ENCODE assay signal across 28 mouse cellular contexts in the genomic region with DNA sequence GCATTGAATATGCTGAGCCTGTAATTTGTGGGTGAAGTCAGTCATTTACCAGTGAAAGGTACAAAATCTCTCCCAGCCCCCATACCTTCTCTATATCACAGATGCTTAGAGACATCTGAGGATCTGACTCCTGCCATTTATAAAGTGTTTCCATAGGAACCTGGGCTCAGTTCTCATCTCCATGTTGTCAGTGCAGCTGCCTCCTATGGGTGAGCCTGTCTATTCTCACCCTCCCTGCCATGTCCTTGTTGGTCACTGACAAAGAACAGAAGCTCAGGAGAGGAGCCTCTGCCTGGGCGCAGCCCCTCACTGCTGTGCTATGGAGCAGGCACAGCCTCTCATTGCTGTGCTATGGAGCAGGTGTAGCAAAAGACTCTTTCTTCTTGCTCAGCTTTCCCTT. TPM values are rescaled to one million over a fixed set of nuclear protein-coding genes. Genes with fewer than 3 reads are reported as not detected.
DNase-seq lines count a peak whose midpoint lies in the region; ATAC-seq lines count a peak whose summit lies in the region.
"Had no signal": no experiment of that assay in that cellular context is flagged by ENCODE, and none has a peak within 500 bp of the region (broad histone marks: within the 10 kb centered on the region; RNA-seq: fewer than 3 reads in every experiment).

No protein-coding gene starts in this region.

- H3K4me2 ChIP-seq in forebrain, embryonic 13.5 days, result no peak overlapping the region
- no peak overlapping the region for H3K4me2 ChIP-seq in forebrain, embryonic 14.5 days (ENCODE audit: low read length)
- no peak overlapping the region for H3K4me2 ChIP-seq in midbrain, embryonic 16.5 days (ENCODE audit: low read length)
- no peak overlapping the region for H3K4me2 ChIP-seq in midbrain, embryonic 13.5 days (replicated peaks)
- H3K4me2 ChIP-seq: embryonic facial prominence, embryonic 12.5 days; heart, embryonic 13.5 days; hindbrain, embryonic 15.5 days had no signal

- no peak overlapping the region for H3K4me3 ChIP-seq in forebrain, embryonic 13.5 days
- no peak overlapping the region for H3K4me3 ChIP-seq in forebrain, embryonic 14.5 days (ENCODE audit: low read depth, low read length)
- no peak overlapping the region for H3K4me3 ChIP-seq in midbrain, embryonic 16.5 days (ENCODE audit: low read depth, low read length)
- H3K4me3 ChIP-seq in midbrain, embryonic 13.5 days (replicated peaks), result no peak overlapping the region
- H3K4me3 ChIP-seq: embryonic facial prominence, embryonic 12.5 days; heart, embryonic 13.5 days; hindbrain, embryonic 15.5 days had no signal

- no peaks in the 10 kb centered on the region for H3K27me3 ChIP-seq in forebrain, embryonic 13.5 days
- no peaks in the 10 kb centered on the region for H3K27me3 ChIP-seq in forebrain, embryonic 14.5 days (replicated peaks; ENCODE audit: control insufficient read depth, insufficient read depth, low read length)
- H3K27me3 ChIP-seq in midbrain, embryonic 16.5 days (ENCODE audit: control insufficient read depth, insufficient read depth, low read depth, low read length), result no peaks in the 10 kb centered on the region
- H3K27me3 ChIP-seq in midbrain, embryonic 13.5 days, result no peaks in the 10 kb centered on the region
- H3K27me3 ChIP-seq: embryonic facial prominence, embryonic 12.5 days; heart, embryonic 13.5 days; hindbrain, embryonic 15.5 days had no signal

- no peak overlapping the region for H3K27ac ChIP-seq in forebrain, embryonic 13.5 days
- no peak overlapping the region for H3K27ac ChIP-seq in forebrain, embryonic 14.5 days (ENCODE audit: low read depth, low read length)
- no peak overlapping the region for H3K27ac ChIP-seq in midbrain, embryonic 16.5 days (ENCODE audit: low read length)
- H3K27ac ChIP-seq in midbrain, embryonic 13.5 days, result no peak overlapping the region
- H3K27ac ChIP-seq: embryonic facial prominence, embryonic 12.5 days; heart, embryonic 13.5 days; hindbrain, embryonic 15.5 days had no signal

- DNase-seq in forebrain, embryonic 14.5 days (ENCODE audit: low spot score), result no peak
- DNase-seq in frontal cortex, postnatal 25 days (ENCODE audit: low spot score in 2 of 2), result no peak
- DNase-seq in layer of hippocampus, adult 9-11 months, result peak; percentile 29
- no peak for DNase-seq in layer of hippocampus, adult 8-10 months (ENCODE audit: low spot score in 2 of 2)
- DNase-seq: adrenal gland, adult 8-10 months; adrenal gland, postnatal 36 days; B cell, adult 2 months; cerebellum, adult 11 months; cerebellum, adult 8-10 months; cerebellum, postnatal 25 days; gastrocnemius, postnatal 14 days; heart, postnatal 36 days had no signal

- H3K9me3 ChIP-seq in forebrain, embryonic 13.5 days (replicated peaks), result no peaks in the 10 kb centered on the region
- no peaks in the 10 kb centered on the region for H3K9me3 ChIP-seq in forebrain, embryonic 14.5 days (replicated peaks; ENCODE audit: control insufficient read depth, low read length)
- no peaks in the 10 kb centered on the region for H3K9me3 ChIP-seq in midbrain, embryonic 16.5 days (replicated peaks; ENCODE audit: control insufficient read depth, low read length, poor library complexity, severe bottlenecking)
- H3K9me3 ChIP-seq in midbrain, embryonic 13.5 days, result no peaks in the 10 kb centered on the region
- H3K9me3 ChIP-seq: embryonic facial prominence, embryonic 12.5 days; G1E; heart, embryonic 13.5 days; hindbrain, embryonic 15.5 days had no signal

- WGBS in forebrain, embryonic 13.5 days, result 83% methylated on average over 1 of the region's 1 CpGs
- WGBS in forebrain, embryonic 14.5 days, result 64% methylated on average over 1 of the region's 1 CpGs
- WGBS in midbrain, embryonic 16.5 days, result 75% methylated on average over 1 of the region's 1 CpGs
- WGBS in midbrain, embryonic 13.5 days, result 87% methylated on average over 1 of the region's 1 CpGs

- H3K36me3 ChIP-seq in forebrain, embryonic 13.5 days (ENCODE audit: poor library complexity, severe bottlenecking), result no peaks in the 10 kb centered on the region
- no peaks in the 10 kb centered on the region for H3K36me3 ChIP-seq in forebrain, embryonic 14.5 days (ENCODE audit: control insufficient read depth, insufficient read depth, low read length)
- no peaks in the 10 kb centered on the region for H3K36me3 ChIP-seq in midbrain, embryonic 16.5 days (ENCODE audit: control insufficient read depth, insufficient read depth, low read length)
- H3K36me3 ChIP-seq in midbrain, embryonic 13.5 days, result no peaks in the 10 kb centered on the region
- H3K36me3 ChIP-seq: embryonic facial prominence, embryonic 12.5 days; G1E; heart, embryonic 13.5 days; hindbrain, embryonic 15.5 days had no signal

- H3K9ac ChIP-seq in forebrain, embryonic 13.5 days, result no peak overlapping the region
- no peak overlapping the region for H3K9ac ChIP-seq in forebrain, embryonic 14.5 days (ENCODE audit: low read length)
- no peak overlapping the region for H3K9ac ChIP-seq in midbrain, embryonic 16.5 days (ENCODE audit: low read depth, low read length)
- no peak overlapping the region for H3K9ac ChIP-seq in midbrain, embryonic 13.5 days (replicated peaks)
- H3K9ac ChIP-seq: embryonic facial prominence, embryonic 12.5 days; heart, embryonic 13.5 days; hindbrain, embryonic 15.5 days had no signal

- no peaks in the 10 kb centered on the region for H3K4me1 ChIP-seq in forebrain, embryonic 13.5 days
- H3K4me1 ChIP-seq in forebrain, embryonic 14.5 days (ENCODE audit: control insufficient read depth, insufficient read depth, low read length), result no peaks in the 10 kb centered on the region
- H3K4me1 ChIP-seq in midbrain, embryonic 16.5 days (ENCODE audit: control insufficient read depth, insufficient read depth, low read length), result no peaks in the 10 kb centered on the region
- H3K4me1 ChIP-seq in midbrain, embryonic 13.5 days (replicated peaks), result no peaks in the 10 kb centered on the region
- H3K4me1 ChIP-seq: embryonic facial prominence, embryonic 12.5 days; heart, embryonic 13.5 days; hindbrain, embryonic 15.5 days had no signal

- ATAC-seq in forebrain, embryonic 13.5 days, result 0 out of 2 replicates have a peak, but pooled peaks have one; percentile 50
- no peak for ATAC-seq in forebrain, embryonic 14.5 days
- peak; percentile 16; the same call in 1 of the 2 replicates for ATAC-seq in frontal cortex, adult (ENCODE audit: low TSS enrichment)
- peak; percentile 64; the same call in 1 of the 2 replicates for ATAC-seq in midbrain, embryonic 16.5 days
- no peak for ATAC-seq in midbrain, embryonic 13.5 days
- ATAC-seq: CD4-positive, CD25-positive, alpha-beta regulatory T cell, adult 4 months; inflammation-experienced regulatory T-cells, adult 6 months had no signal

RNA-seq across cellular contexts. Expression of a gene that starts 9.1 kb away (rescaled TPM):
- not detected in 2 replicates for polyA plus RNA-seq in forebrain, embryonic 13.5 days (2015; fragmentation: Nextera tagmentation; extraction: Ambion mirVana)
- not detected in 2 replicates for polyA plus RNA-seq in forebrain, embryonic 14.5 days (2014; fragmentation: Nextera tagmentation; extraction: Ambion mirVana)
- total RNA-seq in layer of hippocampus, adult 8-10 months (2022), result not detected
- not detected in 2 replicates for polyA plus RNA-seq in midbrain, embryonic 16.5 days (2015; fragmentation: Nextera tagmentation; extraction: Ambion mirVana)
- not detected in 2 replicates for polyA plus RNA-seq in midbrain, embryonic 13.5 days (2015; fragmentation: Nextera tagmentation; extraction: Ambion mirVana)
- total RNA-seq: adrenal gland, adult 8-10 months; adrenal gland, postnatal 36 days; G1E; gastrocnemius, adult 18-20 months; gastrocnemius, postnatal 14 days; heart, postnatal 36 days had no signal
- polyA plus RNA-seq: CD4-positive, CD25-positive, alpha-beta regulatory T cell, adult 4 months; cortical plate, adult 2 months; embryonic facial prominence, embryonic 12.5 days; frontal cortex, adult 2 months; G1E; gonadal fat pad, adult 2 months; heart, embryonic 13.5 days; heart, postnatal 0 days; hindbrain, embryonic 11.5 days; hindbrain, embryonic 15.5 days; inflammation-experienced regulatory T-cells, adult 6 months had no signal

RNA-seq across cellular contexts. Expression of a gene that starts 48.6 kb away (rescaled TPM):
- polyA plus RNA-seq in forebrain, embryonic 13.5 days (2015; fragmentation: Nextera tagmentation; extraction: Ambion mirVana), result not detected in 2 replicates
- not detected in 2 replicates for polyA plus RNA-seq in forebrain, embryonic 14.5 days (2014; fragmentation: Nextera tagmentation; extraction: Ambion mirVana)
- under 1 TPM in 1 of 4 experiments, not detected in 3; 0.22 TPM for total RNA-seq in layer of hippocampus, adult 8-10 months (2022)
- not detected in 2 replicates for polyA plus RNA-seq in midbrain, embryonic 16.5 days (2015; fragmentation: Nextera tagmentation; extraction: Ambion mirVana)
- not detected in 2 replicates for polyA plus RNA-seq in midbrain, embryonic 13.5 days (2015; fragmentation: Nextera tagmentation; extraction: Ambion mirVana)
- total RNA-seq: adrenal gland, adult 8-10 months; adrenal gland, postnatal 36 days; gastrocnemius, adult 18-20 months; gastrocnemius, postnatal 14 days; heart, postnatal 36 days had no signal
- polyA plus RNA-seq: CD4-positive, CD25-positive, alpha-beta regulatory T cell, adult 4 months; cortical plate, adult 2 months; embryonic facial prominence, embryonic 12.5 days; G1E; gonadal fat pad, adult 2 months; hindbrain, embryonic 11.5 days; hindbrain, embryonic 15.5 days had no signal

Comparison
In these comparisons a context has a peak if more than half of its experiments do, and no peak if none do; other contexts are left out.
1. ATAC-seq: peak in forebrain, embryonic 13.5 days (single experiment), frontal cortex, adult (single experiment) and midbrain, embryonic 16.5 days (single experiment); none in forebrain, embryonic 14.5 days (single experiment) and midbrain, embryonic 13.5 days (single experiment).